Mouse (Mus musculus) kidney, adult 2 months (tissue): ENCODE measurements around the gene Iqcf3. TPM values are rescaled to one million over a fixed set of nuclear protein-coding genes. Genes with fewer than 3 reads are reported as not detected.

Source experiments
- DNase-seq: peaks from one replicate; pipeline ENCODE4 v3.0.0; 2021
- H3K27ac ChIP-seq: fragments of 200-500 bp; 2 replicates; pipeline ENCODE4 v1.5.1; 2012; ENCODE audit warnings: low read depth, low read length, control low read depth, inconsistent platforms; ENCODE audit not compliant: insufficient read depth
- H3K27me3 ChIP-seq: fragments of 200-500 bp; replicated peaks from 2 replicates; pipeline ENCODE4 v1.6.1; 2012; ENCODE audit warnings: mild to moderate bottlenecking, moderate library complexity, low read length, inconsistent platforms; ENCODE audit not compliant: control insufficient read depth, insufficient read depth
- H3K36me3 ChIP-seq: fragments of 200-500 bp; 2 replicates; pipeline ENCODE4 v1.6.1; 2012; ENCODE audit warnings: mild to moderate bottlenecking, moderate library complexity, low read length, inconsistent platforms; ENCODE audit not compliant: control insufficient read depth, insufficient read depth
- H3K4me1 ChIP-seq: fragments of 200-500 bp; 2 replicates; pipeline ENCODE4 v1.6.1; 2011; ENCODE audit warnings: low read length; ENCODE audit not compliant: control insufficient read depth, insufficient read depth
- H3K4me3 ChIP-seq: fragments of 200-500 bp; 2 replicates; pipeline ENCODE4 v1.5.1; 2011; ENCODE audit warnings: mild to moderate bottlenecking, low read depth, low read length, control low read depth; ENCODE audit not compliant: insufficient read depth
- CTCF ChIP-seq: fragments of 200-500 bp; conservative IDR thresholded peaks from 2 replicates; pipeline ENCODE4 v1.5.1; 2011; ENCODE audit warnings: low read depth, mild to moderate bottlenecking, control low read depth, low read length, moderate library complexity, mixed read lengths; ENCODE audit not compliant: insufficient read depth, insufficient read length
- POLR2A ChIP-seq: fragments of 200-500 bp; IDR thresholded peaks from one replicate; pipeline ENCODE4 v1.6.1; 2011; ENCODE audit warnings: low read depth, low read length, control low read depth
- WGBS: fragments of 180-500 bp; shearing (Covaris S2); methylation state at CpG from one replicate; pipeline ENCODE4 v1.1.7; 2018; 5-methylcytosine and 5-hydroxymethylcytosine counted together
- polyA plus RNA-seq: library from polyadenylated mRNA; depleted of rRNA; stranded (reverse); fragments of >200 nt; gene quantifications from 2 replicates; pipeline ENCODE4 v1.2.3, GENCODE M21; 2012; rRNA removed

The Iqcf3 gene
- polyA plus RNA-seq, 1 experiment: 0.06 TPM

- TF ChIP-seq CTCF (no peak), POLR2A (no peak)
- H3K27ac ChIP-seq: no peak overlapping the region
- DNase-seq: no peak
- no peak overlapping the region for H3K4me3 ChIP-seq
- WGBS: 61% methylated on average over 17 of the region's 17 CpGs
- H3K4me1 ChIP-seq: peaks cover 15% of the 10 kb centered on the region
- no peaks in the 10 kb centered on the region for H3K36me3 ChIP-seq
- H3K27me3 ChIP-seq: no peaks in the 10 kb centered on the region
These were observed 106.3 kb downstream of the Iqcf3 start for GRCm38 (mm10) chr9:106454888-106455681.

- Histone ChIP-seq H3K4me3 (peak overlapping the region; percentile 66), H3K4me1 (peaks cover 19% of the 10 kb centered on the region), H3K27ac (no peak overlapping the region), H3K27me3 (no peaks in the 10 kb centered on the region), H3K36me3 (no peaks in the 10 kb centered on the region)
- TF ChIP-seq POLR2A (no peak), CTCF (no peak)
- DNase-seq: no peak
- 18% methylated on average over 18 of the region's 20 CpGs for WGBS
These were observed 107.2 kb downstream of the Iqcf3 start for GRCm38 (mm10) chr9:106454071-106454761.

- no peaks in the 10 kb centered on the region for H3K27me3 ChIP-seq
- WGBS: 2% methylated on average over 52 of the region's 74 CpGs
- no peaks in the 10 kb centered on the region for H3K36me3 ChIP-seq
- peak within 1 kb of the TSS; percentile 76 for H3K4me3 ChIP-seq
- peak within 1 kb of the TSS; percentile 98 for H3K27ac ChIP-seq
- DNase-seq: peak; percentile 93
- peaks cover 19% of the 10 kb centered on the region for H3K4me1 ChIP-seq
- TF ChIP-seq POLR2A (no peak), CTCF (no peak)
These were observed 108.0 kb downstream of the Iqcf3 start, which contains the start of gene Pcbp4 for GRCm38 (mm10) chr9:106453271-106454070. Pcbp4 (plus strand) TSS chr9:106453291.

Other genes starting within 250 kb of the Iqcf3 start
- gene Dusp7, start 193.0 kb downstream of the Iqcf3 start, polyA plus RNA-seq: 38.8 and 44.1 TPM in 2 replicates
- 452 and 521 TPM in 2 replicates for gene Rpl29, start 132.2 kb downstream of the Iqcf3 start, polyA plus RNA-seq
- gene Acy1, start 123.3 kb downstream of the Iqcf3 start, polyA plus RNA-seq: 141 and 154 TPM in 2 replicates
- gene Abhd14b, start 114.2 kb downstream of the Iqcf3 start, polyA plus RNA-seq: 470 and 526 TPM in 2 replicates
- 137 and 146 TPM in 2 replicates for gene Abhd14a, start 114.0 kb downstream of the Iqcf3 start, polyA plus RNA-seq
- gene Pcbp4, start 108.3 kb downstream of the Iqcf3 start, polyA plus RNA-seq: 90.3 and 115 TPM in 2 replicates
- gene Gpr62, start 95.7 kb downstream of the Iqcf3 start, polyA plus RNA-seq: 0.07 TPM in 1 of 2 replicates, not detected in the other
- 17.5 and 20.7 TPM in 2 replicates for gene Rrp9, start 85.7 kb downstream of the Iqcf3 start, polyA plus RNA-seq
- gene Parp3, start 84.7 kb downstream of the Iqcf3 start, polyA plus RNA-seq: 25.8 and 31.9 TPM in 2 replicates
- gene Iqcf1, start 61.7 kb downstream of the Iqcf3 start, polyA plus RNA-seq: not detected in 2 replicates
- 0.39 TPM in 1 of 2 replicates, not detected in the other for gene Iqcf5, start 47.1 kb downstream of the Iqcf3 start, polyA plus RNA-seq
- 0.22 TPM in 1 of 2 replicates, not detected in the other for gene Iqcf4, start 9.4 kb upstream of the Iqcf3 start, polyA plus RNA-seq
- not detected in 2 replicates for gene Iqcf6, start 65.0 kb upstream of the Iqcf3 start, polyA plus RNA-seq
- not detected in 2 replicates for gene Grm2, start 94.5 kb upstream of the Iqcf3 start, polyA plus RNA-seq
- gene Tex264, start 124.3 kb upstream of the Iqcf3 start, polyA plus RNA-seq: 219 and 248 TPM in 2 replicates
- gene Rad54l2, start 227.6 kb upstream of the Iqcf3 start, polyA plus RNA-seq: 17.6 and 18.6 TPM in 2 replicates